Mouse (Mus musculus) cortical plate, adult 2 months (tissue): Measurements from ENCODE around the gene Camta1. TPM values are rescaled to one million over a fixed set of nuclear protein-coding genes. Genes with fewer than 3 reads are reported as not detected.

ENCODE experiments used
- H3K27ac ChIP-seq: fragments of 200-500 bp; 2 replicates; pipeline ENCODE4 v1.5.1; 2012; ENCODE audit warnings: low read length, control low read depth, inconsistent platforms; ENCODE audit not compliant: insufficient read depth
- H3K4me1 ChIP-seq: fragments of 200-500 bp; 2 replicates; pipeline ENCODE4 v1.6.1; 2011; ENCODE audit warnings: low read length; ENCODE audit not compliant: control insufficient read depth, insufficient read depth
- H3K4me3 ChIP-seq: fragments of 200-500 bp; 2 replicates; pipeline ENCODE4 v1.5.1; 2011; ENCODE audit warnings: mild to moderate bottlenecking, low read length, control low read depth; ENCODE audit not compliant: insufficient read depth
- CTCF ChIP-seq: fragments of 200-500 bp; IDR thresholded peaks from 2 replicates; pipeline ENCODE4 v1.5.1; 2011; ENCODE audit warnings: mild to moderate bottlenecking, control low read depth, low read length; ENCODE audit not compliant: insufficient read depth; ENCODE audit errors: extremely low read depth
- POLR2A ChIP-seq: fragments of 200-500 bp; IDR thresholded peaks from 2 replicates; pipeline ENCODE4 v1.6.1; 2011; ENCODE audit warnings: mild to moderate bottlenecking, low read length, control low read depth; ENCODE audit not compliant: insufficient read depth; ENCODE audit errors: extremely low read depth
- polyA plus RNA-seq: library from polyadenylated mRNA; depleted of rRNA; stranded (reverse); fragments of >200 nt; gene quantifications from 2 replicates; pipeline ENCODE4 v1.2.3, GENCODE M21; 2012

Gene Camta1
- polyA plus RNA-seq, 1 experiment: 111 TPM

DNA sequence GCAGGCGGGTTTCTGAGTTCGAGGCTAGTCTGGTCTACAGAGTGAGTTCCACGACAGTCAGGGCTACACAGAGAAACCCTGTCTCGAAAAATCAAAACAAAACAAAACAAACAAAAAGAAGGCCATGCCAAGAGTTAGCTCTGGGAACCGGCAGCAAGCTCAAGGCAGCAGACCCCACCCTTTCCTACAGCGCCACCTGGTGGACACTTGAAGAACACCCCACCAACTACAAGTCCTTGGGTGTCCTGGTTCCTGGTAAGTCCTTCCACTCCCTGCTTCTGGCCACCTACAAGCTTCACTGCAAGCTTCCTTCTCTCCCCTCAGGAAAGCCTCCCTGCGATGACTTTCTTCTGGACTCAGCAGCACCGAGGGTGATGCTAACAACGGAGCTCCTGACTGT is 960.0 kb downstream of the Camta1 start:
- TF ChIP-seq POLR2A: no peak
- TF ChIP-seq CTCF: peak; percentile 87
- Histone ChIP-seq H3K4me1 (no peaks in the 10 kb centered on the region), H3K4me3 (no peak overlapping the region), H3K27ac (no peak overlapping the region)

DNA sequence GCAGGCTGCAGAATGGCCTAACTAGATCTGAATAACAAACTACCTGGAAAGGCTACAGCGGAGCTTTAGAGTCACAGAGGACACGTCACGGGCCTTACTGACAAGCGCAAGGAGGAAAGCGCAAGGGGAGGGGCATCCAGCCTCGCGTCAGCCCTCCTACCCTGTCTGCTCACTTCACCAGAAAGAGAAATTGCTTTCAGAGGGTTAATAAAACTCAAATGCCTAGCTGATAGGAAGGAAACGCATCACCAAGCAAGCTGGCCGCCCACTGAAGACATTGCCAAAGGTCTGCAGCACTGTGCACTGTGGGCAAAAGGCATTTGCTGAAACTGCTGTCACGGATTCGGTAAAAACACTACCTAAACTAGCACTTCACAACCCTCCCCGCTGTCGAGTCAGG is 961.2 kb downstream of the Camta1 start:
- no peak overlapping the region for H3K27ac ChIP-seq
- H3K4me1 ChIP-seq: no peaks in the 10 kb centered on the region
- no peak overlapping the region for H3K4me3 ChIP-seq
- TF ChIP-seq POLR2A: no peak
- TF ChIP-seq CTCF: no peak

- H3K4me1 ChIP-seq: no peaks in the 10 kb centered on the region
- TF ChIP-seq POLR2A (no peak), CTCF (peak; percentile 78)
- no peak overlapping the region for H3K27ac ChIP-seq
- no peak overlapping the region for H3K4me3 ChIP-seq
Measured at GRCm38 (mm10) chr4:150898716-150899365, 962.8 kb downstream of the Camta1 start.

DNA sequence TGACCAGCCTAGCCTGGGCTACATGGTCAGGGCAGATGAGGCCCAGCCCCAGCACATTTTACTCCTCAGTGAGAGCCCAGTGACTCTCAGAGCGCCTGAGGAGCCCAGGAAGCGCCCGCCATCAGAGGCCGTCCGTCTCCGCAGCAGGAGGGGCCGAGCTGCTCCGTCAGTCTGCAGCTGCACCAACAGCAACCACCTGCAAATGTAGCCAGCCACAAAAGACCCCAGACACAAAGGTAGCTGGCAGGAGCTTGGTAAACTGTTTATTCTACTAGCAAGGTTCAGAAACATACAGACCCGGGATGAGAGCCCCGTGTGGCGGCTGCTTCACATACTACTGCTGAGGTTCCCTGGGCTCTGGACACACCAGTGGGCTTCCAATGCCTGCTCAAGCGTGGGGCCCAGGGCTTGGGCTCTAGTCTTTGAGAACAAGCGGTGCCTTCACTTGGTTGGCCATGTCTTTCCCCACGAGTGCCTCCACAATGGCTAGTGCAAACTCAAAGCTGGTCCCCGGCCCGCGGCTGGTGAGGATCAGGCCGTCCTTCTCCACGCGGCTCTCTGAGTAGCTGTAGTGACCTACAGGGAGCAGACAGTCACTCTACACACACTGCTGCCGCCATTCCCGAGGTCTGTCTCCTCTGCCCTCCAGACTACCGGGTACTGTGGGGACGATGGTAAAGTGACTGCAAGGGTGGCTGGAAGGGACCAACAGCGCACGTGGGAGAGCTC is 964.6 kb downstream of the Camta1 start:
- no peak for TF ChIP-seq POLR2A
- no peak overlapping the region for H3K4me3 ChIP-seq
- H3K27ac ChIP-seq: no peak overlapping the region
- no peaks in the 10 kb centered on the region for H3K4me1 ChIP-seq

GRCm38 (mm10) chr4:150894718-150895501 is 966.8 kb downstream of the Camta1 start:
- Histone ChIP-seq H3K4me3 (no peak overlapping the region), H3K4me1 (no peaks in the 10 kb centered on the region), H3K27ac (no peak overlapping the region)
- TF ChIP-seq POLR2A: no peak
- no peak for TF ChIP-seq CTCF

DNA sequence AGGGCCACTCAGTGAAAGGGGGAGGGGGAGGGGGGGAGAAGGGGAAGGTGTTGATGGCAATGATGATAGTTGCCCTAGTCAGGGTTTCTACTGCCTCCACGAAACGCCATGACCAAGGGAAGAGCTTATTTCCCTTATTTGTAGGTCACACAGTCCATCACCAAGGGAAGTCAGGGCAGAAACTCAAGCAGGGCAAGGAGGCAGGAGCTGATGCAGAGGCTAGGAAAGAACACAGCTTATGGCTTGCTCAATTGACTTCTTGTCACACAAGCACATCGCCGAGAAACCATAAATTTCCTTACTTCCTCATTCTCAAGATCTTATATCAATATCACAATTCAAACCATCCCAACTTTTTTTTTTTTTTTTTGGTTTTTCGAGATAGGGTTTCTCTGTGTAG is 970.4 kb downstream of the Camta1 start:
- no peak overlapping the region for H3K27ac ChIP-seq
- TF ChIP-seq POLR2A (no peak), CTCF (no peak)
- no peaks in the 10 kb centered on the region for H3K4me1 ChIP-seq
- no peak overlapping the region for H3K4me3 ChIP-seq

DNA sequence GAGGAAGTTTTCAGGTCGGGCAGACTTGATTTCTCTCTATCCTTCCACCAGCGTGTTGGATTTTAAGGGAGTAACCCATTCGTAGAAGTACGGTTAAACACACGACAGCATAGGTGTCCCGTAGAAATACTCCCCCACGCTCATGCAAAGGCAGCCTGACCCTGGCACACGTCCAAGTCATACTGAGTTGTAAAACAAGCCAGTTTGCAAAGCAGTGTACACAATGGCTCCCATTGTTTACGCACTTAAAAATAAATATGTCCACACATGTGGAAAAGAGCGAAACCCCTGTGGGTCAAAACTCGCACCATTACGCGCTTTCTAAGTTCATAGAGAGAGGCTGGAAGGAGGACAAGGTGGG is 971.7 kb downstream of the Camta1 start:
- Histone ChIP-seq H3K4me3 (no peak overlapping the region), H3K27ac (no peak overlapping the region), H3K4me1 (no peaks in the 10 kb centered on the region)
- TF ChIP-seq POLR2A: no peak
- no peak for TF ChIP-seq CTCF

- Histone ChIP-seq H3K4me3 (no peak overlapping the region), H3K27ac (no peak overlapping the region), H3K4me1 (no peaks in the 10 kb centered on the region)
- TF ChIP-seq POLR2A: no peak
- TF ChIP-seq CTCF: no peak
Measured at GRCm38 (mm10) chr4:150889273-150889954, 972.3 kb downstream of the Camta1 start.

DNA sequence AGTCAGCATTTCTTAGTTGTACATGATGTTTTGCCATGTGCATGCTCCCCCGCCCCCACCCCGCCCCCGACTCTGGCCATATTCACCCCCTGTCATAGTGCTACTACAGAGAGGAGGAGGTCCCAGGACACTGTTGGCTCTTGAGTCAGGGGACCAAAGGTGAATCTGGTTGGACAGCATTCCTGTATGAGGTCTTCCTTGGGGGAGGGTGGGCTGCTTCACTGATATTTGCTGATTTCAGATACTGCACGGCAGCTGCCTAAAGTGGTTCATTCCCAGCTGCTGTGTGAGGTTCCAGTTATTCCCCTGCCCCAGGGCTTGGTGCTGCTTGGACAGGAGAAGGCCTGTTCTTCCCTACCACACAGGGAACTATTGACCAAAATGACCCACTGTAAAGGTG is 973.2 kb downstream of the Camta1 start:
- Histone ChIP-seq H3K4me3 (no peak overlapping the region), H3K27ac (no peak overlapping the region), H3K4me1 (no peaks in the 10 kb centered on the region)
- no peak for TF ChIP-seq CTCF
- no peak for TF ChIP-seq POLR2A
